Mouse (Mus musculus): ENCODE data around the gene Dsp.

Gene Dsp

DNA sequence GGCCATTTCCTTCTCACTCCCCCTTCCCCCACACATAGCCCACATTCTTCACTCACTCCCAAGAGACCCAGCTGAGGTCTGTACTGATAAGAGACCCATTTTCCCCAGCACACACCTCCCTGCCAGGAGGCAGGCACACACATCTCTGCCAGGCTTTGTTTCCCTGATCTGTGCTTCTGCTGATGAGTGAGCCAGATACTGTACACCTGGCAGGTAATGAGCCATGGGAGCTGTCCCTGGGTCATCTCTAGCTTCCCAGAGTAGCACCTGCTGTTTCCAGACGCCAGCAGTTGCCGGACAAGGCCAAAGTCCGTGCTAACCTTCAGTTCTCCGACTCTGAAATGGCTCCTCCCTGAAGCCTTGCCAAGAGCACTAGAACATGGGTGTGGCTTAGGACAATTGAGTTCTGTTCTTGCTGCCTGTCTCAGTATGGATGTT lies 19.6 kb downstream of the Dsp start:
- peak; percentile 17 for DNase-seq (ENCODE audit: low read depth, low spot score)

DNA sequence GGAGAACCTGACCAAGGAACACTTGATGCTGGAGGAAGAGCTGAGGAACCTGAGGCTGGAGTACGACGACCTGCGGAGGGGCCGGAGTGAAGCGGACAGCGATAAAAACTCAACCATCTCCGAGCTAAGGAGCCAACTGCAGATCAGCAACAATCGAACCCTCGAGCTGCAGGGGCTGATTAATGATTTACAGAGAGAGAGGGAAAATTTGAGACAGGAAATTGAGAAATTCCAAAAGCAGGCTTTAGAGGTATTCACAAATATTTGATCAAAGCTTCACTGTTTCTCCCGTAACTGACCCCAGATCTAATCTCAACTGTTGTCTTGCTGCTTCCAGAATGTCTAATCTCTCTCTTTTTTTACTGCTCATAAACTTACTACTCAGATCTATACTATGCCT lies 42.3 kb downstream of the Dsp start:
- no peak for DNase-seq (ENCODE audit: low read depth, low spot score)

DNA sequence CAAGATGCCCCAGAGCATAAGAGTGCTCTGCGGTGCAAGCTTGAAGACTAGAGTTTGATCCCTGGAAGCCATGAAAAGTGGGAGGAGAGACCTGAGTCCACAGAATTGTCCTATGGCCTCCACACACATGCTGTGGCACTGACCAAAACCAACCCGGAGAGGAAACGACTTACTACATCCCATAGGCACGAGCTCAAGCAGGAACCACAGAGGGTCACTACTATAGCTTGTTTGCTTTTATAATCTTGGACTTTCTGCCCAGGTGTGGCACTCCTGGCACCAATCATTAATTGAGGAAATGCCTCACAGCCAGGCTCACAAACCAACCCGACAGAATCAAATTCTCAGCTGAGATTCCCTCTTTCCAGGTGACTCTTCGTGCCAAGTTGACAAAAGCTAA lies 50.3 kb downstream of the Dsp start:
- DNase-seq (ENCODE audit: low read depth, low spot score), result no peak

DNA sequence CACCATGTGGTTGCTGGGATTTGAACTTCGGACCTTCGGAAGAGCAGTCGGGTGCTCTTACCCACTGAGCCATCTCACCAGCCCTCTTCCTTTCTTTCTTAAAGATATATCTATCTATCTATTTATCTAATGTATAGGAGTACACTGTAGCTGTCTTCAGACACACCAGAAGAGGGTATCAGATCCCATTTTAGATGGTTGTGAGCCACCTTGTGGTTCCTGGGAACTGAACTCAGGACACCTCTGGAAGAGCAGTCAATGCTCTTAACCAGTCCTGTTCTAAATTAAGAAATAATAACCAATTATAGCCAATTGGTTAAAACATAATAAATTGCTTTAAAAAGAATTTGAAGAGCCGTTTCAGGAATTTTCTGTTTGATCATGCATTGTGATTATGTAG lies 53.1 kb downstream of the Dsp start:
- DNase-seq (ENCODE audit: low read depth, low spot score), result no peak

DNA sequence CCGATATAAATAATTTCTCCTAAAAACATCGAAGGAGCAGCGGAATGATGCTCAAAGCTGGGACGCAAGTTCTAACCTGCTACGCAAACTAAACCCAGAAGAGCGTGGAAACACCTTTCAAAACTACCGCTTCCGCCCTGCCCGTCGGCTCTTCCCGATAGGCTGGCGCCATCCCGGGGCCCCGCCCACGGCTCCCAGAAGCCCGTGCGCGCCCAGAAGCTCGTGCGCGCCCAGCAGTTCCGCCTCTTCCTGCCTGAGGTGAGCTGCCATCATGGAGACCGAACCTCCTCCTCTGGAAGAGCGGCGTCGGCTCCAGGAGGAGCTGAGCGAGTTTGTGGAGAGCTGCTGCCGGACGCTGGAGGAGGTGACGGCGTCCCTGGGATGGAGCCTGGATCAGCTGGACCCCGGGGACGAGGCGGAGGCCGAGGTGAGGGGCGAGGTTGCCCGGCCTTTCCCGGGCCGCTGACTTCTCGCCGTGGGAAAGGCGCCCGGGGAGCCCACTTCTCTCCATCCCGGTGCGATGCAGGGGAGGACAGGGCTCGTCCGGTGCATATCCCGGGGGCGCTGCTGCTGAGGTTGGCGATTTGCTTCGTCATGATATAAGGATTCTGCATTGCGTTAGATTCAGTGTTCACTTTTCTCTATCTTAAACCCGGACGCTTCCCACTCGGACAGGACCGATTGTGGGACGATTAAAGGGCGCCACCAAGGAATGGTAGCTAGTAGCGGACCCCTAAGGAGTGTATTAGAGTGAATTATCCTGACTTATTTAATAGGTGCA lies 53.8 kb downstream of the Dsp start, which contains the start of gene Snrnp48:
TSS of gene Snrnp48 (plus strand) at position 237 of the 781 bp plus-strand sequence.
- DNase-seq (ENCODE audit: low read depth, low spot score), result peak; percentile 96

DNA sequence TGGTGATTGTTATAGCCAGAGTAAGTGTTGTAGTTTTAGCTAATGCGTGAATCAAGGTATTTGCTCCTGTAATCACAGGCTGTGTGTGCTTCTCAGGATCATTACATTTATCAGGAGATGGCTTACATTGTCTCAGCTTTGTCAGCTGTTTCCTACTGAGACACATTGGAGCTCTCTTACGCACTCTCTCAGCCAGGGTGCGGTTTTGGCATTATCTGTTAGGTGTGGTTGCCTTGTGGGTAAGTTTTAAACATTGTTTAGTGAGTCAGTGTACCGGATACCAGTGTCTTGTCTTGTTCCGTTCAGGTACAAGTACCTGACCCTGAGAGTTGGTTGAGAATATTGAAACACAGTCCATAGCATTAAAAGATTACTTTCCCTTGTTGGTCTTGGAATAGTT lies 60.0 kb downstream of the Dsp start:
- DNase-seq (ENCODE audit: low read depth, low spot score), result no peak

DNA sequence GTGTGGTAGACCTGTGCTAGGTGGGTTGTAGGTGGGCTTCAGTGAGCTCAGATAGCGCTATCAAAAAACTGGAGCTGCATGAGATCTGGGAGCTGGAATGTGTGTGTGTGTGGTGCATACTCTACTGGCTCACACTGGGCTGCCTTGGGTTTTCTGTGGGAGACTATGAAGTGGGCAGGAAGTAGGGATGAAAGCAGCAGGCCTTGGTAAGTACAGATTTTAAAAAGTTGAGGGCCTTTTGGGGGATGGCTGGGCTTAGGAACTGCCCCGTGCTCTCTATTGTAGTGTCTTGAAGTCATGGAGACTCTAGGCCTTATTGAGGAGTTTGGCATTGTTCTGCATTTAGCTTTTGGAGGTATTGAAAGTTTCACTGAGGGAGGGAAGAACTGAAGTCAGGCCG lies 67.6 kb downstream of the Dsp start:
- no peak for DNase-seq (ENCODE audit: low read depth, low spot score)

DNA sequence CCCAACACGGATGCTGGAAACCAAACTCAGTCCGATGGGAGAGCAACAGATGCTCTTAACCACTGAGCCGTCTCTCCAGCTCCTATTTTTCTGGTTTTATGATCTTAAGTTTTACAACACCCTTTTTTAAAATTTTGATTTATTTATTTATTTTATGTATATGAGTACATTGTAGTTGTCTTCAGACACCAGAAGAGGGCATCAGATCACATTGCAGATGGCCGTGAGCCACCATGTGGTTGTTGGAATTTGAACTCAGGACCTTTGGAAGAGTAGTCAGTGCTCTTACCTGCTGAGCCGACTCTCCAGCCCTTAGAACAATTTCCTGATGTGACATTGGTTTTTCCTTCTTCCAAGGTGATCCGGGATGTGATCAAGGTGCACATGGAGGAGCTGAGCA lies 69.2 kb downstream of the Dsp start:
- no peak for DNase-seq (ENCODE audit: low read depth, low spot score)

DNA sequence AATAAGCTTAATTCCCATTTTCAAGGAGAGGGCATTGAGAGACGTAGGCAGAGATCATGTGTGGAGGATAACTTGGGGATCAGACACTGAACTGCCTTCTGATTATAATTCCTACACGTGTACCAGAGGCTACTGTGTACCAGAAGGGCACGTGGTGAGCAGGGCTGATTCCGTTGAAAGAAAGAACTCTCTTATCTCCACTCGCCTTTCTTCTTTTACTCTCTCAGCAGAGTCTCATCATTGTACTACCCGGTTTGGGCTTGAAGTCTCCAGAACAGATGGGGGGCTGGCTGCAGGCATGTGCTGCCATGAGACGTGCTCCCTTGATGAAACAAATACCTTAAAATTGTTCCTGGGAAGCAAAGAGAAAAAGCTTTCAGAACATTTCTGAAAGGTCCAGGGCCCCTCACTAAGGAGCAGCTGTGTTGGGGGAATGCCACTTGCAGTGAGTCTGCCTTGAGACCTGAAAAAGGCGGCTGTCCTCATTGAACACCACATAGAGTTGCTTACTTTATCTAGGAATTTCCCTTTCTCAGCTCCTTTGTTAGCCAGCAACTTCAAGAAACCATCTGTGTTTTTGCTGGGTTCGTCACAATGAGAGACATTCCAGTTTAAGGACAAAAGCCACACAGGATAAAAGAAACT lies 79.2 kb downstream of the Dsp start:
- DNase-seq (ENCODE audit: low read depth, low spot score), result peak; percentile 19

DNA sequence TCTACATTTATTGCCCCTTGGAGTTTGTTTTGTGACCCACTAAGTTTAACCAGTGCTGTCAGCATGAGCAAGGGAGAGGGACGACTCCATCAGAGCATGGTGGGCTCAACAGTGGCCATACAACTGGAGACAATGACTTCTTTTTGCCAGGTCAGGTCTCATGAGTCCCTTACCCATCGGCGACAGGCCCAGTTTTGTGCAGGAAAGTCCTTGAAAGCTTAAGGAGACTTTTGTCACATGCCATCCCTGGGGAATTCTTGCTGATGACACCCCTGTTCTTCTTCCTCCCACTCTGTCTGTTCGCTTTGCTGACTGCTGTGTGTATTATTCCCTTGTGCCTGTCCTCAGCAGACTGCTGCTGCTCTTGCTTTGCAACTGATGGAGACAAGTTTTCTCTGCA lies 81.3 kb downstream of the Dsp start:
- no peak for DNase-seq (ENCODE audit: low read depth, low spot score)

DNA sequence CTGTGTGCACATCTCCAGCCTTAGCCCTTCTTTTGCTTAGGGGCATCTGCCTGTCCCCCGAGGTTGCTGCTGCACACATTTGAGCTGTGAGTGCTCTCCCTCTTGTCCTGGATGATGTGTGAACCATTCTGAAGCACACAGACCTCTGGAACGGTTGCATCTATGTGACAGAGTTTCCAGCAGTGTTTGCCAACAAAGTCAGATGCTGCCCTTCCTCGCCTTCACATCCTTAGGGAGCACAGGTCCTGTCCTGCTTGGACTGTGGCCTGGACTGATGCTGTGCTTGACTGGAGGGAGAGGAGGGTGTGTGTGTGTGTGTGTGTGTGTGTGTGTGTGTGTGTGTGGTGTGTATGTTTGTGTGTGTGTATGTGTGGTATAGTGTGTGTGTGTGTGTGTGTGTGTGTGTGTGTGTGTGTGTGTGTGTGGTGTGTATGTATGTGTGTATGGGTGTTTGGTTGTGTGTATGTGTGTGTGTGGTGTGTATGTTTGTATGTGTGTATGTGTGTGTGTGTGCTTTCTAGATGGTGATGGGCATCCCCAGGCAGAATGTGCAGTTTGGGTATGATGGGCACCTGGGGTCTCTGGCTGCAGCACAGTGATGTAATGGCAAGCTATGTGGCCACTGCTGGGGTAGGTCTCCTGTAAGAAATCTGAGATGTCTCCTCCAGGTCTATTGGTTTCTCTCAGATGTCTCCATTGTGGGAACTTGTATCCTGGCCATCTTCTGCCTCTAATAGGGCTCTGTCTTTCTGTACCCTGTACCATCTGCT lies 81.9 kb downstream of the Dsp start:
- DNase-seq (ENCODE audit: low read depth, low spot score), result no peak

DNA sequence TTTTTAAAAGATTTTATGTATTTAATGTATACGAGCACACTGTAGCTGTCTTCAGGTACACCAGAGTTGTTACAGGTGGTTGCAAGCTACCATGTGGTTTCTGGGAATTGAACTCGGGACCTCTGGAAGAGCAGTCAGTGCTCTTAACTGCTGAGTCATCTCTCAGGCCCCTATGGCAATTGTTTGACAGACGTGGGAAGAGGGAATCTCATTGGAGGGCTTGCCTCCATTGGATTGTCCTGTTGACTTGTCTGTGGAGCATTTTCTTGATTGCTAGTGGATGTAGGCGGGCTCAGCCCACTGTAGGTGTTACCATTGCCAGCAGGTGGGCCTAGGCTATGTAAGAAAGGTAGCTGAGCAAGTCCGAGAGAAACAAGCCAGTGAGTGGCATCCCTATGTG lies 83.6 kb downstream of the Dsp start:
- no peak for DNase-seq (ENCODE audit: low read depth, low spot score)

DNA sequence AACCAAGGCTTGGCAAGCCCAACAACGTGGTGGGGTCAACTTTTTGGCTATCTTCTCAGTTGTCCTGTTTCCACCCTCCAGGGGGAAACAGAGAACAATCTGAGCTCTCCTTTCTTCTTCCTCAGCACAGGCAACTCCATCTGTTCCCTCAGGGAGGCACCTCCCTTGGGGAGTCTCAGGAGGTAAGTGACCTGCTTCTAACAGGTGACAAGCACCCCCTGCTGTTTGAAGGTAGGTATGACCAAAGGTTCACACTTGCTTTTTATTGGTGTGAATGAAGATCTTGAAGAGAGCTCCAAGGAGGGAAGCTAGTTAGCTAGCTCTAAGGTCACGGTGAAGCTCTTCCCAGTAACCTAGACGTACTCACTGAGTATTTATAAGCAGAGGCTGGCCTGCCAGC lies 84.3 kb downstream of the Dsp start:
- DNase-seq (ENCODE audit: low read depth, low spot score), result peak; percentile 32

DNA sequence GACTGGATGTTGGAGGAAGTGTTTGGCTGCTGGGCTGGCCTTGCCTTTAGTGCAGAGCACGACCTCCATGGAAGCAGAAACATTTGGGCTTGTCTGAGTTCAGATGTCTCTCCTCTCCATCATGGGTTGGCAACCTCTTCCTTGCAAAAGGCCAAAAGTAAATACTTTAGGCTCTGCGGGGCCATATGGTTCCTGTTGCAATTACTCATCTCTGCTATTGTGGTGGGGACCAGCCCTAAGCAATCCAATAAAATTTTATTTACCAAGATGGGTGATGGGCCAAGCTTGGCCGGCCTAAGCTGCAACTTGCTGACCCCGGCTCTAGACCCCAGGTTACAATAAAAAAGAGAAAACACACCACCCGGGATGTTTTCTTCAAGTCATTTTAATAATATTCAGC lies 97.1 kb downstream of the Dsp start:
- DNase-seq (ENCODE audit: low read depth, low spot score), result no peak

All from brain, adult 2 months (tissue).